Mouse (Mus musculus) heart, embryonic 14.5 days (tissue): Measurements from ENCODE around the gene Cyp46a1. TPM values are rescaled to one million over a fixed set of nuclear protein-coding genes. Genes with fewer than 3 reads are reported as not detected.

Experiments used
- ATAC-seq: fragments of 200-750 bp; cut with Nextera tagmentation; 2 replicates; pipeline ENCODE4 v1.8.0; 2017; ENCODE audit warnings: low read depth, moderate TSS enrichment; ENCODE audit not compliant: insufficient number of reproducible peaks, insufficient read depth, low FRiP score
- H3K27ac ChIP-seq, 2 experiments: fragments of 200-500 bp in 1 of 2; fragments of 300-500 bp in 1 of 2; sonication (generic) in 1 of 2; replicated peaks in 1 of 2; 2 replicates each; pipeline ENCODE4 v1.5.1; 2012 to 2014; ENCODE audit warnings: low read depth in 2 of 2, low read length in 2 of 2, control low read depth in 1 of 2, mild to moderate bottlenecking in 1 of 2, mixed read lengths in 1 of 2; ENCODE audit not compliant: control insufficient read depth in 1 of 2, insufficient read depth in 1 of 2
- H3K27me3 ChIP-seq: fragments of 300-500 bp; sonication (generic); 2 replicates; pipeline ENCODE4 v1.6.1; 2014; ENCODE audit warnings: mild to moderate bottlenecking, low read length, control low read depth; ENCODE audit not compliant: control insufficient read depth, insufficient read depth
- H3K36me3 ChIP-seq: fragments of 300-500 bp; sonication (generic); 2 replicates; pipeline ENCODE4 v1.6.1; 2014; ENCODE audit warnings: mild to moderate bottlenecking, control low read depth, low read length, mixed read lengths; ENCODE audit not compliant: control insufficient read depth, insufficient read depth
- H3K4me1 ChIP-seq, 2 experiments: fragments of 200-500 bp in 1 of 2; fragments of 300-500 bp in 1 of 2; sonication (generic) in 1 of 2; 2 replicates each; pipeline ENCODE4 v1.6.1; 2012 to 2014; ENCODE audit warnings: low read length in 2 of 2, control low read depth in 1 of 2, mixed read lengths in 1 of 2; ENCODE audit not compliant: control insufficient read depth in 2 of 2, insufficient read depth in 2 of 2
- H3K4me2 ChIP-seq: fragments of 300-500 bp; sonication (generic); 2 replicates; pipeline ENCODE4 v1.6.1; 2014; ENCODE audit warnings: mild to moderate bottlenecking, low read length
- H3K4me3 ChIP-seq, 2 experiments: fragments of 200-500 bp in 1 of 2; fragments of 300-500 bp in 1 of 2; sonication (generic) in 1 of 2; 2 replicates each; pipeline ENCODE4 v1.5.1; 2012 to 2014; ENCODE audit warnings: low read length in 2 of 2, mild to moderate bottlenecking in 2 of 2, control low read depth in 1 of 2, low read depth in 1 of 2, moderate library complexity in 1 of 2; ENCODE audit not compliant: control insufficient read depth in 1 of 2, insufficient read depth in 1 of 2
- H3K9ac ChIP-seq: fragments of 300-500 bp; sonication (generic); 2 replicates; pipeline ENCODE4 v1.6.1; 2014; ENCODE audit warnings: mild to moderate bottlenecking, low read length
- H3K9me3 ChIP-seq: fragments of 300-500 bp; sonication (generic); 2 replicates; pipeline ENCODE4 v1.6.1; 2016; ENCODE audit warnings: low read length, control low read depth; ENCODE audit not compliant: control insufficient read depth
- WGBS: fragments of 180-500 bp; shearing (Covaris S2); extraction: QIAGEN DNeasy Blood & Tissue Kit; methylation state at CpG from one replicate; pipeline ENCODE4 v1.1.7; 2014; 5-methylcytosine and 5-hydroxymethylcytosine counted together
- polyA plus RNA-seq: library from polyadenylated mRNA; unstranded; fragments of >200 nt; fragmentation: Nextera tagmentation; extraction: Ambion mirVana; gene quantifications from 2 replicates; pipeline ENCODE4 v1.2.1, GENCODE M21; 2014

Cyp46a1 gene
- polyA plus RNA-seq, 1 experiment from 2014 or later: 4.2 TPM

- Histone ChIP-seq H3K27ac (peak overlapping the region; percentile 5 to 76), H3K36me3 (no peaks in the 10 kb centered on the region), H3K4me3 (no peak overlapping the region), H3K9ac (peak overlapping the region; percentile 51), H3K27me3 (no peaks in the 10 kb centered on the region), H3K4me1 (peaks cover 19 to 20% of the 10 kb centered on the region in 2 experiments), H3K9me3 (no peaks in the 10 kb centered on the region), H3K4me2 (no peak overlapping the region)
- WGBS: 42% methylated on average over 4 of the region's 4 CpGs
- ATAC-seq: peak; percentile 81; the same call in 1 of the 2 replicates
These were observed 59.5 kb downstream of the Cyp46a1 start for GRCm38 (mm10) chr12:108393637-108394036.

GRCm38 (mm10) chr12:108394534-108395284 lies 60.5 kb downstream of the Cyp46a1 start:
- Histone ChIP-seq H3K27me3 (no peaks in the 10 kb centered on the region), H3K36me3 (no peaks in the 10 kb centered on the region), H3K4me3 (no peak overlapping the region), H3K4me1 (peaks cover 19 to 20% of the 10 kb centered on the region in 2 experiments), H3K27ac (no peak overlapping the region), H3K9me3 (no peaks in the 10 kb centered on the region), H3K4me2 (no peak overlapping the region), H3K9ac (no peak overlapping the region)
- no peak for ATAC-seq
- WGBS: 89% methylated on average over 17 of the region's 17 CpGs

GRCm38 (mm10) chr12:108395285-108395660 lies 61.1 kb downstream of the Cyp46a1 start:
- H3K27me3 ChIP-seq: no peaks in the 10 kb centered on the region
- WGBS: 79% methylated on average over 6 of the region's 6 CpGs
- no peak overlapping the region for H3K4me2 ChIP-seq
- H3K4me1 ChIP-seq: peaks cover 19 to 20% of the 10 kb centered on the region in 2 experiments
- no peak overlapping the region for H3K4me3 ChIP-seq
- no peak for ATAC-seq
- H3K27ac ChIP-seq: no peak overlapping the region
- H3K9ac ChIP-seq: no peak overlapping the region
- H3K36me3 ChIP-seq: no peaks in the 10 kb centered on the region
- no peaks in the 10 kb centered on the region for H3K9me3 ChIP-seq

GRCm38 (mm10) chr12:108396081-108396947 lies 62.1 kb downstream of the Cyp46a1 start:
- no peak overlapping the region for H3K4me3 ChIP-seq
- no peaks in the 10 kb centered on the region for H3K36me3 ChIP-seq
- H3K4me1 ChIP-seq: peaks cover 23% of the 10 kb centered on the region in 2 experiments
- H3K27me3 ChIP-seq: no peaks in the 10 kb centered on the region
- WGBS: 81% methylated on average over 11 of the region's 11 CpGs
- H3K4me2 ChIP-seq: no peak overlapping the region
- ATAC-seq: no peak
- H3K27ac ChIP-seq: no peak overlapping the region
- no peaks in the 10 kb centered on the region for H3K9me3 ChIP-seq
- no peak overlapping the region for H3K9ac ChIP-seq

- 77% methylated on average over 7 of the region's 7 CpGs for WGBS
- Histone ChIP-seq H3K4me1 (peaks cover 4 to 5% of the 10 kb centered on the region in 2 experiments; a peak in 3 of 4 replicates), H3K27ac (no peak overlapping the region), H3K9ac (no peak overlapping the region), H3K36me3 (no peaks in the 10 kb centered on the region), H3K4me3 (no peak overlapping the region), H3K27me3 (no peaks in the 10 kb centered on the region), H3K4me2 (no peak overlapping the region), H3K9me3 (no peaks in the 10 kb centered on the region)
- ATAC-seq: no peak
These were observed 64.5 kb downstream of the Cyp46a1 start for GRCm38 (mm10) chr12:108398681-108399080.

- Histone ChIP-seq H3K4me3 (no peak overlapping the region), H3K9me3 (no peaks in the 10 kb centered on the region), H3K4me1 (peaks cover 3 to 4% of the 10 kb centered on the region in 2 experiments; a peak in 2 of 4 replicates), H3K36me3 (no peaks in the 10 kb centered on the region), H3K4me2 (no peak overlapping the region), H3K27ac (no peak overlapping the region), H3K9ac (no peak overlapping the region), H3K27me3 (no peaks in the 10 kb centered on the region)
- WGBS: 80% methylated on average over 8 of the region's 8 CpGs
- no peak for ATAC-seq
These were observed 65.0 kb downstream of the Cyp46a1 start for GRCm38 (mm10) chr12:108399191-108399590.

GRCm38 (mm10) chr12:108400951-108401350 lies 66.8 kb downstream of the Cyp46a1 start:
- Histone ChIP-seq H3K36me3 (no peaks in the 10 kb centered on the region), H3K4me2 (no peak overlapping the region), H3K4me3 (no peak overlapping the region), H3K9ac (no peak overlapping the region), H3K4me1 (peaks cover 3 to 4% of the 10 kb centered on the region in 2 experiments; a peak in 3 of 4 replicates), H3K27ac (no peak overlapping the region), H3K9me3 (no peaks in the 10 kb centered on the region), H3K27me3 (no peaks in the 10 kb centered on the region)
- 46% methylated on average over 8 of the region's 8 CpGs for WGBS
- ATAC-seq: no peak
